12 mouse cellular contexts compared by ENCODE assay signal in genomic region chr1:120082957-120083585, GRCm38 (mm10). TPM values are rescaled to one million over a fixed set of nuclear protein-coding genes. Genes with fewer than 3 reads are reported as not detected.
A peak's percentile ranks its signal among the peaks of the same experiment; 100 is the strongest.
DNase-seq lines count a peak whose midpoint lies in the region; ATAC-seq lines count a peak whose summit lies in the region.
"Had no signal": no experiment of that assay in that cellular context is flagged by ENCODE, and none has a peak within 500 bp of the region (broad histone marks: within the 10 kb centered on the region; RNA-seq: fewer than 3 reads in every experiment).

No protein-coding gene starts in this region.

- no peaks in the 10 kb centered on the region for H3K36me3 ChIP-seq in embryonic facial prominence, embryonic 15.5 days
- no peaks in the 10 kb centered on the region for H3K36me3 ChIP-seq in liver, embryonic 12.5 days
- H3K36me3 ChIP-seq in stomach, embryonic 15.5 days = no peaks in the 10 kb centered on the region
- H3K36me3 ChIP-seq: G1E had no signal

- H3K27me3 ChIP-seq in embryonic facial prominence, embryonic 15.5 days = no peaks in the 10 kb centered on the region
- no peaks in the 10 kb centered on the region for H3K27me3 ChIP-seq in liver, embryonic 12.5 days (replicated peaks)
- H3K27me3 ChIP-seq in stomach, embryonic 15.5 days (replicated peaks) = no peaks in the 10 kb centered on the region

- 0 out of 2 replicates have a peak overlapping the region, but pooled peaks have one; percentile 17 for H3K4me2 ChIP-seq in embryonic facial prominence, embryonic 15.5 days (replicated peaks)
- H3K4me2 ChIP-seq in liver, embryonic 12.5 days = peak overlapping the region; percentile 28; the same call in 1 of the 2 replicates
- 0 out of 2 replicates have a peak overlapping the region, but pooled peaks have one; percentile 16 for H3K4me2 ChIP-seq in stomach, embryonic 15.5 days

- WGBS in embryonic facial prominence, embryonic 15.5 days = 19% methylated on average over 7 of the region's 7 CpGs
- 30% methylated on average over 7 of the region's 7 CpGs for WGBS in liver, embryonic 12.5 days (ENCODE audit: insufficient replicate concordance)
- 19% methylated on average over 7 of the region's 7 CpGs for WGBS in stomach, embryonic 15.5 days

- H3K4me1 ChIP-seq in embryonic facial prominence, embryonic 15.5 days = peaks cover 15% of the 10 kb centered on the region
- H3K4me1 ChIP-seq in liver, embryonic 12.5 days = peaks cover 20% of the 10 kb centered on the region
- H3K4me1 ChIP-seq in stomach, embryonic 15.5 days = no peaks in the 10 kb centered on the region

- H3K4me3 ChIP-seq in embryonic facial prominence, embryonic 15.5 days (replicated peaks) = no peak overlapping the region
- no peak overlapping the region for H3K4me3 ChIP-seq in liver, embryonic 12.5 days
- H3K4me3 ChIP-seq in stomach, embryonic 15.5 days (replicated peaks) = no peak overlapping the region

- H3K9me3 ChIP-seq in embryonic facial prominence, embryonic 15.5 days (replicated peaks) = no peaks in the 10 kb centered on the region
- H3K9me3 ChIP-seq in liver, embryonic 12.5 days (replicated peaks) = no peaks in the 10 kb centered on the region
- no peaks in the 10 kb centered on the region for H3K9me3 ChIP-seq in stomach, embryonic 15.5 days
- H3K9me3 ChIP-seq: G1E had no signal

- ATAC-seq in embryonic facial prominence, embryonic 15.5 days (ENCODE audit: insufficient number of reproducible peaks, low FRiP score, low TSS enrichment, low read depth) = peak; percentile 75; the same call in 1 of the 2 replicates
- ATAC-seq in liver, embryonic 12.5 days = peak; percentile 40; the same call in 1 of the 2 replicates
- peak; percentile 74 for ATAC-seq in stomach, embryonic 15.5 days (ENCODE audit: insufficient read depth, low FRiP score, low read depth)
- ATAC-seq: hindbrain, embryonic 16.5 days had no signal

- DNase-seq in kidney, adult 11 months = peak; percentile 36
- no peak for DNase-seq in kidney, adult 9 months
- no peak for DNase-seq in testis, postnatal 14 days (ENCODE audit: low spot score)
- DNase-seq in retina, embryonic 14.5 days (ENCODE audit: low spot score) = no peak
- no peak for DNase-seq in spleen, postnatal 4 days (ENCODE audit: low spot score in 2 of 2)
- DNase-seq: thymus, postnatal 36 days had no signal

- H3K9ac ChIP-seq in embryonic facial prominence, embryonic 15.5 days = no peak overlapping the region
- no peak overlapping the region for H3K9ac ChIP-seq in liver, embryonic 12.5 days
- H3K9ac ChIP-seq in stomach, embryonic 15.5 days = no peak overlapping the region

- H3K27ac ChIP-seq in embryonic facial prominence, embryonic 15.5 days (replicated peaks) = no peak overlapping the region
- H3K27ac ChIP-seq in liver, embryonic 12.5 days = no peak overlapping the region
- no peak overlapping the region; the same call in 1 of the 2 replicates for H3K27ac ChIP-seq in stomach, embryonic 15.5 days
- H3K27ac ChIP-seq: macrophage had no signal

RNA-seq across cellular contexts. Expression of gene Tmem37, which starts 9.2 kb away (rescaled TPM):
- polyA plus RNA-seq in embryonic facial prominence, embryonic 15.5 days (2015; fragmentation: Nextera tagmentation; extraction: Ambion mirVana) = 9.9 and 11.4 TPM in 2 replicates
- polyA plus RNA-seq in liver, embryonic 12.5 days (2016; fragmentation: Nextera tagmentation; extraction: Ambion mirVana) = 37.0 and 37.6 TPM in 2 replicates
- 20.1 and 23.9 TPM in 2 replicates for polyA plus RNA-seq in stomach, embryonic 15.5 days (2015; fragmentation: Nextera tagmentation; extraction: Ambion mirVana)
- polyA plus RNA-seq: G1E had no signal

RNA-seq across cellular contexts. Expression of gene Dbi, which starts 37.8 kb away (rescaled TPM):
- polyA plus RNA-seq in embryonic facial prominence, embryonic 15.5 days (2015; fragmentation: Nextera tagmentation; extraction: Ambion mirVana) = 797 and 816 TPM in 2 replicates
- polyA plus RNA-seq in liver, embryonic 12.5 days (2016; fragmentation: Nextera tagmentation; extraction: Ambion mirVana) = 470 and 475 TPM in 2 replicates
- polyA plus RNA-seq in stomach, embryonic 15.5 days (2015; fragmentation: Nextera tagmentation; extraction: Ambion mirVana) = 895 and 902 TPM in 2 replicates

RNA-seq across cellular contexts. Expression of gene 3110009E18Rik, which starts 37.9 kb away (rescaled TPM):
- polyA plus RNA-seq in embryonic facial prominence, embryonic 15.5 days (2015; fragmentation: Nextera tagmentation; extraction: Ambion mirVana) = 17.9 and 19.1 TPM in 2 replicates
- 12.8 and 14.3 TPM in 2 replicates for polyA plus RNA-seq in liver, embryonic 12.5 days (2016; fragmentation: Nextera tagmentation; extraction: Ambion mirVana)
- polyA plus RNA-seq in stomach, embryonic 15.5 days (2015; fragmentation: Nextera tagmentation; extraction: Ambion mirVana) = 16.6 and 17.8 TPM in 2 replicates
